Mouse (Mus musculus) C2C12 (cell line): ENCODE measurements around the gene Gm13290.

Source experiments
- CEBPB ChIP-seq: IDR thresholded peaks from one replicate; pipeline ENCODE4 v1.6.1; 2011; ENCODE audit warnings: low read depth, mild to moderate bottlenecking, control low read depth, moderate library complexity
- CTCF ChIP-seq: IDR thresholded peaks from one replicate; pipeline ENCODE4 v1.5.1; 2011; ENCODE audit not compliant: control insufficient read depth, insufficient read depth, insufficient read length
- USF1 ChIP-seq: IDR thresholded peaks from one replicate; pipeline ENCODE4 v1.6.1; 2011; ENCODE audit warnings: low read depth, mild to moderate bottlenecking, control low read depth, moderate library complexity

- TF ChIP-seq CTCF (peak; percentile 34), USF1 (no peak), CEBPB (no peak)
These were observed 35.2 kb upstream of the Gm13290 start for GRCm38 (mm10) chr4:88738480-88738879.
